Mouse (Mus musculus) c-Kit-positive CD71-positive TER-119-positive erythroid progenitor cells, embryonic 14.5 days (primary cell): Measurements from ENCODE around the gene Bex4.

ENCODE experiments used
- DNase-seq: peaks from one replicate; pipeline ENCODE4 v3.0.0-alpha.2; 2013; ENCODE audit warnings: low spot score

Bex4 gene

DNA sequence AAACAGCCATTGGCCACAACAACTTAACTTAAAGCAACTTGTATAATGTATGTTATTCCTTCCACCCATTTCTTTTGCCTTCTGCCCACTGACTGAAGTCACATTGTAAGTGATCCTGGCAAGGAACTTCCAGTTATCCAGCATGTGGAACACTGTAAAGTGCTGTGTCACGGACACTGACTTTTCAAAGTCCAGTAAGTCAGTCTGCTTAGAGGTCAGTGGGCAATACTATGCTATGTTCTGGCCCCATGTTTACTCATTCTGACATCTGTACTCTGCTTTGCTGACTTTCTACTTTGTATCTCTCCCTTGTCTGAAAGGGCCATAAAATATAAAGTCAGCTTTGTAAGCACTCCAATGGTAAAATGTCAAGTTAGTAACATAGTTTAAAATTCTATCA lies 44.3 kb downstream of the Bex4 start:
- DNase-seq = no peak
